ENCODE assay signal across 11 mouse cellular contexts in genomic region chr9:27307265-27307664, GRCm38 (mm10). TPM values are rescaled to one million over a fixed set of nuclear protein-coding genes. Genes with fewer than 3 reads are reported as not detected.
DNase-seq lines count a peak whose midpoint lies in the region; ATAC-seq and TF ChIP-seq lines count a peak whose summit lies in the region.
"Had no signal": no experiment of that assay in that cellular context is flagged by ENCODE, and none has a peak within 500 bp of the region (broad histone marks: within the 10 kb centered on the region; RNA-seq: fewer than 3 reads in every experiment).

No protein-coding gene starts in this region.

- ATAC-seq in neural tube, embryonic 12.5 days (ENCODE audit: low FRiP score, low read depth), result peak; percentile 28
- peak; percentile 63 for ATAC-seq in forebrain, embryonic 11.5 days (replicated peaks; ENCODE audit: low FRiP score)
- peak; percentile 13; the same call in 1 of the 2 replicates for ATAC-seq in stomach, postnatal 0 days (ENCODE audit: low FRiP score, low TSS enrichment)
- ATAC-seq in kidney, embryonic 16.5 days (ENCODE audit: low FRiP score, low TSS enrichment), result no peak
- ATAC-seq: intestine, embryonic 16.5 days had no signal

- no peak overlapping the region for H3K4me2 ChIP-seq in neural tube, embryonic 12.5 days (replicated peaks)
- H3K4me2 ChIP-seq in forebrain, embryonic 11.5 days (ENCODE audit: low read depth, low read length, severe bottlenecking), result no peak overlapping the region
- H3K4me2 ChIP-seq in stomach, postnatal 0 days (replicated peaks; ENCODE audit: low read depth), result no peak overlapping the region
- no peak overlapping the region for H3K4me2 ChIP-seq in kidney, embryonic 16.5 days (replicated peaks; ENCODE audit: low read depth, low read length)

- no peak overlapping the region; the same call in 1 of the 2 replicates for H3K27ac ChIP-seq in neural tube, embryonic 12.5 days
- H3K27ac ChIP-seq in forebrain, embryonic 11.5 days (ENCODE audit: low read depth, low read length), result 0 out of 2 replicates have a peak overlapping the region, but pooled peaks have one; percentile 1
- no peak overlapping the region for H3K27ac ChIP-seq in stomach, postnatal 0 days (replicated peaks)
- H3K27ac ChIP-seq in kidney, embryonic 16.5 days (ENCODE audit: low read length), result no peak overlapping the region

- H3K4me3 ChIP-seq in neural tube, embryonic 12.5 days, result no peak overlapping the region
- H3K4me3 ChIP-seq in forebrain, embryonic 11.5 days (ENCODE audit: low read depth, low read length), result no peak overlapping the region
- no peak overlapping the region for H3K4me3 ChIP-seq in stomach, postnatal 0 days (ENCODE audit: low read depth, low read length)
- H3K4me3 ChIP-seq in kidney, embryonic 16.5 days (ENCODE audit: low read length), result no peak overlapping the region

- TF ChIP-seq CTCF in stomach, postnatal 0 days (IDR thresholded peaks at IDR 0.05; ENCODE audit: low read depth), result no peak

- DNase-seq in neural tube, embryonic 10.5 days (ENCODE audit: extremely low spot score, low spot score), result no peak
- no peak for DNase-seq in forebrain, embryonic 11.5 days (ENCODE audit: low spot score)
- peak; percentile 16 for DNase-seq in mesoderm, embryonic 11.5 days (ENCODE audit: low read depth, low spot score)
- DNase-seq in stomach, postnatal 0 days (ENCODE audit: low spot score), result no peak
- no peak for DNase-seq in kidney, postnatal 36 days
- no peak for DNase-seq in thymus, adult 18-20 months
- DNase-seq: gastrocnemius, postnatal 36 days had no signal

- no peaks in the 10 kb centered on the region for H3K9me3 ChIP-seq in neural tube, embryonic 12.5 days
- no peaks in the 10 kb centered on the region for H3K9me3 ChIP-seq in forebrain, embryonic 11.5 days (ENCODE audit: control insufficient read depth, low read length)
- no peaks in the 10 kb centered on the region for H3K9me3 ChIP-seq in stomach, postnatal 0 days (ENCODE audit: control insufficient read depth, low read length)
- H3K9me3 ChIP-seq in kidney, embryonic 16.5 days (ENCODE audit: low read length), result no peaks in the 10 kb centered on the region

- no peak for TF ChIP-seq EP300 in stomach, postnatal 0 days (optimal IDR thresholded peaks at IDR 0.05)

- peaks cover 33% of the 10 kb centered on the region for H3K4me1 ChIP-seq in neural tube, embryonic 12.5 days
- H3K4me1 ChIP-seq in forebrain, embryonic 11.5 days (replicated peaks; ENCODE audit: control insufficient read depth, insufficient read depth, low read length), result peaks cover 11% of the 10 kb centered on the region
- no peaks in the 10 kb centered on the region for H3K4me1 ChIP-seq in stomach, postnatal 0 days (replicated peaks; ENCODE audit: control insufficient read depth, insufficient read depth)
- no peaks in the 10 kb centered on the region for H3K4me1 ChIP-seq in kidney, embryonic 16.5 days (ENCODE audit: insufficient read depth, low read length)

- WGBS in neural tube, embryonic 12.5 days, result 8% methylated on average over 3 of the region's 3 CpGs
- WGBS in forebrain, embryonic 11.5 days, result 9% methylated on average over 2 of the region's 3 CpGs
- WGBS in stomach, postnatal 0 days, result 14% methylated on average over 3 of the region's 3 CpGs
- WGBS in kidney, embryonic 16.5 days, result 17% methylated on average over 2 of the region's 3 CpGs

- peaks cover 4% of the 10 kb centered on the region for H3K36me3 ChIP-seq in neural tube, embryonic 12.5 days
- no peaks in the 10 kb centered on the region for H3K36me3 ChIP-seq in forebrain, embryonic 11.5 days (ENCODE audit: control insufficient read depth, insufficient read depth, low read length)
- H3K36me3 ChIP-seq in stomach, postnatal 0 days (ENCODE audit: control insufficient read depth, insufficient read depth, low read length), result no peaks in the 10 kb centered on the region
- no peaks in the 10 kb centered on the region for H3K36me3 ChIP-seq in kidney, embryonic 16.5 days (ENCODE audit: insufficient read depth, low read length)
- H3K36me3 ChIP-seq: G1E had no signal

- 0 out of 2 replicates have a peak overlapping the region, but pooled peaks have one; percentile 38 for H3K9ac ChIP-seq in neural tube, embryonic 12.5 days
- H3K9ac ChIP-seq in forebrain, embryonic 11.5 days (ENCODE audit: low read length), result no peak overlapping the region; the same call in 1 of the 2 replicates
- H3K9ac ChIP-seq in stomach, postnatal 0 days (ENCODE audit: low read length), result no peak overlapping the region
- H3K9ac ChIP-seq in kidney, embryonic 16.5 days (replicated peaks; ENCODE audit: low read length), result no peak overlapping the region

- H3K27me3 ChIP-seq in neural tube, embryonic 12.5 days (replicated peaks), result no peaks in the 10 kb centered on the region; the same call in none of the 2 replicates
- H3K27me3 ChIP-seq in forebrain, embryonic 11.5 days (ENCODE audit: control insufficient read depth, insufficient read depth, low read length), result no peaks in the 10 kb centered on the region
- H3K27me3 ChIP-seq in stomach, postnatal 0 days (ENCODE audit: control insufficient read depth, insufficient read depth, low read length), result no peaks in the 10 kb centered on the region
- H3K27me3 ChIP-seq in kidney, embryonic 16.5 days (ENCODE audit: insufficient read depth, low read length), result no peaks in the 10 kb centered on the region; the same call in 1 of the 2 replicates

RNA-seq across cellular contexts. Expression of gene Igsf9b, which starts 8.3 kb away (rescaled TPM):
- 8.2 and 9.2 TPM in 2 replicates for polyA plus RNA-seq in neural tube, embryonic 12.5 days (2016; fragmentation: Nextera tagmentation; extraction: Ambion mirVana)
- polyA plus RNA-seq in forebrain, embryonic 11.5 days (2014; fragmentation: Nextera tagmentation; extraction: Ambion mirVana), result 8.4 and 8.8 TPM in 2 replicates
- 6.0 TPM in 2 replicates for polyA plus RNA-seq in stomach, postnatal 0 days (2015; fragmentation: Nextera tagmentation; extraction: Ambion mirVana)
- 2.6 and 2.8 TPM in 2 replicates for polyA plus RNA-seq in kidney, embryonic 16.5 days (2015; fragmentation: Nextera tagmentation; extraction: Ambion mirVana)
- polyA plus RNA-seq: G1E had no signal
